Mouse (Mus musculus) spleen, adult 2 months (tissue): ENCODE results near the gene Snx22.

Experiments
- CTCF ChIP-seq: fragments of 200-500 bp; IDR thresholded peaks from 2 replicates; pipeline ENCODE4 v1.5.1; 2011; ENCODE audit warnings: mild to moderate bottlenecking, inconsistent platforms; ENCODE audit not compliant: insufficient read depth, insufficient read length, insufficient replicate concordance; ENCODE audit errors: extremely low read depth
- POLR2A ChIP-seq: fragments of 200-500 bp; IDR thresholded peaks from 2 replicates; pipeline ENCODE4 v1.6.1; 2011; ENCODE audit warnings: low read depth, low read length, inconsistent platforms

- TF ChIP-seq POLR2A (no peak), CTCF (peak; percentile 48; the same call in 1 of the 2 replicates)
Measured at GRCm38 (mm10) chr9:66088411-66088810, 18.9 kb upstream of the Snx22 start.
